Mouse (Mus musculus): ENCODE results near the gene Stx11. TPM values are rescaled to one million over a fixed set of nuclear protein-coding genes. Genes with fewer than 3 reads are reported as not detected.
A peak's percentile ranks its signal among the peaks of the same experiment; 100 is the strongest.

Stx11 gene
- total and polyA plus RNA-seq, 3 experiments = 13.3 to 40.0 (median 28.4) TPM

DNA sequence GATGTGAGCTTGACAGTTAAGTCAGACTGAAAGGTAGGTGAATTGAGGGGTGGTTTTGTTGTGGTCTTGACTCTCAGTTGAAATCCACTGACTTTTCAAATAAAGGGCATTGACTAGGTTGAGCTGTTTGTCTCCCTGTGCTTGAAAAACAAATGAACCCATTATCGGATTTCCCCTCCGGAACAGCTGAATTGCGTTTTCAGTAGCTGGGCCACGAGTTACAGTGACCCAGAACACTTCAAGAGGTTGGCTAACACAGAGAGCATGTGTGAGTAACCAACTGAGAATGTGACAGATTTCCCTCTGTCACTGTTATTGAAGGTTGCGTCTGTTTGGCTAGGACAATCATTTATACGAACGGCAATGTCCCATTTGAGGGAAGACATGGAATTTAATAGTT is 17.0 kb upstream of the Stx11 start:
- DNase-seq (ENCODE audit: low spot score) = no peak
- H3K27me3 ChIP-seq (ENCODE audit: insufficient read depth, low read length) = no peaks in the 10 kb centered on the region
- TF ChIP-seq POLR2AphosphoS5 (IDR thresholded peaks at IDR 0.05; ENCODE audit: insufficient replicate concordance, low read depth, low read length) = no peak
- no peak for TF ChIP-seq GATA1 (IDR thresholded peaks at IDR 0.05; ENCODE audit: borderline replicate concordance, low read length)
- no peak for TF ChIP-seq GATA2 (IDR thresholded peaks at IDR 0.05; ENCODE audit: borderline replicate concordance, low read depth, low read length)
- TF ChIP-seq TAL1 (conservative IDR thresholded peaks at IDR 0.05; ENCODE audit: low read depth, low read length) = no peak
- no peak for TF ChIP-seq CTCF (IDR thresholded peaks at IDR 0.05; ENCODE audit: low read depth, low read length)
- H3K4me1 ChIP-seq (ENCODE audit: insufficient read depth, low read depth, low read length) = peaks cover 56% of the 10 kb centered on the region
- no peaks in the 10 kb centered on the region for H3K9me3 ChIP-seq (replicated peaks)
- no peak for ATAC-seq (ENCODE audit: extremely low read depth, insufficient number of reproducible peaks, low FRiP score, poor library complexity, severe bottlenecking)
- H3K4me3 ChIP-seq (ENCODE audit: low read depth, low read length) = no peak overlapping the region
- no peaks in the 10 kb centered on the region for H3K36me3 ChIP-seq (replicated peaks)

DNA sequence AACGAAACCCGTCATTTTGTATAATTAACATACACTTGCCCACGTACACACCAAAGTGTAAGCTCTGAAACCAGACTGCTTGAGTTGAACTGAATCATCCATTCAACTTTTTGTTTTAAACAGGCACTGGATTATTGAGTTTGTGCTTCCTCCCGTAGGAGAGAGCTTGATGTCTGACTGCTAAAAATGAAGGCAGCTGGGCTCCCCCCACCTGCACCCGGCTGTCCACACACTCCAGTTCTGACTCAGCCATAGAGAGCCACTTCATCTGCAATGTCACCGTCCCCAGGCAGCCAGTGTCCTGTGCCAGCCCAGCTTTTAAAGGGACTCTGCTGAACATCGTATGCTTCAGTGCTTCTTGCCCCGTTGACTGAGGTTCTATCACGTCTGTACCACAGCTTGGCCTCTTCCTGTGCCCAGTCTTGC is 13.7 kb upstream of the Stx11 start:
- DNase-seq (ENCODE audit: low spot score) (no peak), ATAC-seq (ENCODE audit: extremely low read depth, insufficient number of reproducible peaks, low FRiP score, poor library complexity, severe bottlenecking) (no peak)
- H3K27me3 ChIP-seq (ENCODE audit: insufficient read depth, low read length) = no peaks in the 10 kb centered on the region
- peaks cover 37% of the 10 kb centered on the region for H3K4me1 ChIP-seq (ENCODE audit: insufficient read depth, low read depth, low read length)
- no peak overlapping the region for H3K4me3 ChIP-seq (ENCODE audit: low read depth, low read length)
- no peak for TF ChIP-seq CTCF (IDR thresholded peaks at IDR 0.05; ENCODE audit: low read depth, low read length)
- H3K9me3 ChIP-seq (replicated peaks) = no peaks in the 10 kb centered on the region
- no peaks in the 10 kb centered on the region for H3K36me3 ChIP-seq (replicated peaks)

DNA sequence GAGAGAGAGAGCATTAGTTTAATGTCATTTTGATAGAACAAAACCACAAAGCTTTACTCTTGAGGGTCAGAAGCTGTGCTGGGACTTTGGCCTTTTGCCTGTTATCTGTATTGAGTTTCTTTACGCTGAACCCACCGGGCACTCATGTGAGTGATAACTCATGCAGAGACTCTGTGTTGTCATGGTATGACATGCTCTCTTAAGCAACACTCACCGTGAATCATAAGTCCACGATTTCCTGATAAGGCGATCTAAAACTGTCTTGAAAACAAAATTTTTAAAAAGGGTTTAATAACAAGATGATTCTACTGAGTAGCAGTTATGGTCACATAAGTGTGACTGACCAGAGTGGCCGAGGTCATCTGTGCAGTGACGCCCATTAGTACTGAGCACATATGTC is 12.5 kb upstream of the Stx11 start:
- no peak for DNase-seq (ENCODE audit: low spot score)
- H3K36me3 ChIP-seq (replicated peaks) = no peaks in the 10 kb centered on the region
- H3K9me3 ChIP-seq (replicated peaks) = no peaks in the 10 kb centered on the region
- no peak overlapping the region for H3K4me3 ChIP-seq (ENCODE audit: low read depth, low read length)
- H3K27me3 ChIP-seq (ENCODE audit: insufficient read depth, low read length) = no peaks in the 10 kb centered on the region
- no peak for TF ChIP-seq POLR2AphosphoS5 (IDR thresholded peaks at IDR 0.05; ENCODE audit: insufficient replicate concordance, low read depth, low read length)
- no peak for TF ChIP-seq TAL1 (conservative IDR thresholded peaks at IDR 0.05; ENCODE audit: low read depth, low read length)
- no peak for TF ChIP-seq CTCF (IDR thresholded peaks at IDR 0.05; ENCODE audit: low read depth, low read length)
- TF ChIP-seq GATA1 (IDR thresholded peaks at IDR 0.05; ENCODE audit: borderline replicate concordance, low read length) = no peak
- TF ChIP-seq GATA2 (IDR thresholded peaks at IDR 0.05; ENCODE audit: borderline replicate concordance, low read depth, low read length) = no peak
- no peak for ATAC-seq (ENCODE audit: extremely low read depth, insufficient number of reproducible peaks, low FRiP score, poor library complexity, severe bottlenecking)
- peaks cover 32% of the 10 kb centered on the region for H3K4me1 ChIP-seq (ENCODE audit: insufficient read depth, low read depth, low read length)

DNA sequence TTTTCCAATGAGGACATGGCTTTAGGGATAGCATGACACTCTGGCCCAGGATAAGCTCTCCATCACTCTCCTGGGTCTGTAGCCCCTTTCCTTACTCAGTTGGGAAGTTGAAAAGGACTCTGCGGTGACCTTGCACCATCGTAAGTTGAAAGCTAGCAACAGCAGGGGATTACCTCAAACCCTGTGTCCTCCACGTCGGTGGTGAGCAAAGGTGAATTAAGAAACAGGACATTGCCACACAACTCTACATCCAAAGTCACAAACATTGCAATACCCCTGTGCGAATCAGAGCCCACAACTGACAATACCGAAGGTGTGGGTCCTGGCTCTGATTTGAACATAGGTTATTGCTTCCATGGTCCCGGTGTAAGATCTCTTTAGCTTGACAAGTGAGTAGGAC is 11.9 kb upstream of the Stx11 start:
- peaks cover 31% of the 10 kb centered on the region for H3K4me1 ChIP-seq (ENCODE audit: insufficient read depth, low read depth, low read length)
- H3K4me3 ChIP-seq (ENCODE audit: low read depth, low read length) = no peak overlapping the region
- no peaks in the 10 kb centered on the region for H3K27me3 ChIP-seq (ENCODE audit: insufficient read depth, low read length)
- no peak for TF ChIP-seq GATA2 (IDR thresholded peaks at IDR 0.05; ENCODE audit: borderline replicate concordance, low read depth, low read length)
- TF ChIP-seq GATA1 (IDR thresholded peaks at IDR 0.05; ENCODE audit: borderline replicate concordance, low read length) = no peak
- no peak for TF ChIP-seq TAL1 (conservative IDR thresholded peaks at IDR 0.05; ENCODE audit: low read depth, low read length)
- TF ChIP-seq CTCF (IDR thresholded peaks at IDR 0.05; ENCODE audit: low read depth, low read length) = no peak
- no peak for TF ChIP-seq POLR2AphosphoS5 (IDR thresholded peaks at IDR 0.05; ENCODE audit: insufficient replicate concordance, low read depth, low read length)
- H3K36me3 ChIP-seq (replicated peaks) = no peaks in the 10 kb centered on the region
- no peaks in the 10 kb centered on the region for H3K9me3 ChIP-seq (replicated peaks)
- ATAC-seq (ENCODE audit: extremely low read depth, insufficient number of reproducible peaks, low FRiP score, poor library complexity, severe bottlenecking) (no peak), DNase-seq (ENCODE audit: low spot score) (no peak)

DNA sequence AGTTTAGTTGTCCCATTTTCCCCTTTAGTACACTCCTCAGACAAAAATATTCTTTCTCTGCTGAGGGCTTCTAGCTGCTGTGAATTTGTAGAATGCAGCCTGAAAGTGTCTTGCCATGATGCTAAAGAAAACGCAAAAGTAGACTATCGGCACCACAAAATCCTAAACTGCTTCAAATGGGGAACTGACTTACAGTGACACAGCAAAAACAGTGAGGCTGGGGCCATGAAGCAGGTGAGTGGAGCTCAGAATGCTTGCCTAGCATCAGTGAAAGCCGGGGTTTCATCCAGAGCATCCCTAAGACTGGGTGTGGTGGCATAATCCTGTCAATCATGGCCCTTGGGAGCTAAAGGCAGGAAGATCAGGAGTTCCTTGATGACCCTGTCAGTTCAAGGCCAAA is 11.4 kb upstream of the Stx11 start:
- Histone ChIP-seq H3K4me3 (ENCODE audit: low read depth, low read length) (no peak overlapping the region), H3K9me3 (replicated peaks) (no peaks in the 10 kb centered on the region), H3K4me1 (ENCODE audit: insufficient read depth, low read depth, low read length) (peaks cover 31% of the 10 kb centered on the region), H3K36me3 (replicated peaks) (no peaks in the 10 kb centered on the region), H3K27me3 (ENCODE audit: insufficient read depth, low read length) (no peaks in the 10 kb centered on the region)
- TF ChIP-seq CTCF (IDR thresholded peaks at IDR 0.05; ENCODE audit: low read depth, low read length) (no peak), GATA2 (IDR thresholded peaks at IDR 0.05; ENCODE audit: borderline replicate concordance, low read depth, low read length) (no peak), GATA1 (IDR thresholded peaks at IDR 0.05; ENCODE audit: borderline replicate concordance, low read length) (no peak)
- ATAC-seq (ENCODE audit: extremely low read depth, insufficient number of reproducible peaks, low FRiP score, poor library complexity, severe bottlenecking) (peak; percentile 28; the same call in 1 of the 2 replicates), DNase-seq (ENCODE audit: low spot score) (no peak)

DNA sequence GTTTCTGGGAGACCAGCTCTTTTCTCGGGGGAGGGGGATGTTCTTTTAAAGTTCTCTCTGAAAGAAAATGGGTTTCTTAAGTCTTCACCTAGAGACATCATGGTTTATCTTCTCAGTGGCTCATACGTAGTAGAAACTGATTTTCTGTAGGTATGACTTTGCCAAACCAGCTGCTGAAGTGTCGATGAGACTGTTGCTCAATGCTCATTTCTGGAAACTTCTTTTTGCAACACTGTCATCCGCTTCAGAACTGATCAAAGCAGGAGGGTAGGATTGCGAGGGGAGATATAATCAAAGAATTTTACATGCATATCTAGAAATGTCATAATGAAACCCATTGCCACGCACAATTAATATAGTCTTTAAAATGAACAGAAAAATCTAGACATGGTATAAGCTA is 10.5 kb upstream of the Stx11 start:
- ATAC-seq (ENCODE audit: extremely low read depth, insufficient number of reproducible peaks, low FRiP score, poor library complexity, severe bottlenecking) (no peak), DNase-seq (ENCODE audit: low spot score) (no peak)
- Histone ChIP-seq H3K4me1 (ENCODE audit: insufficient read depth, low read depth, low read length) (peaks cover 28% of the 10 kb centered on the region), H3K27me3 (ENCODE audit: insufficient read depth, low read length) (no peaks in the 10 kb centered on the region), H3K36me3 (replicated peaks) (no peaks in the 10 kb centered on the region), H3K9me3 (replicated peaks) (no peaks in the 10 kb centered on the region), H3K4me3 (ENCODE audit: low read depth, low read length) (no peak overlapping the region)
- TF ChIP-seq GATA2 (IDR thresholded peaks at IDR 0.05; ENCODE audit: borderline replicate concordance, low read depth, low read length) (no peak), POLR2AphosphoS5 (IDR thresholded peaks at IDR 0.05; ENCODE audit: insufficient replicate concordance, low read depth, low read length) (no peak), GATA1 (IDR thresholded peaks at IDR 0.05; ENCODE audit: borderline replicate concordance, low read length) (no peak), TAL1 (conservative IDR thresholded peaks at IDR 0.05; ENCODE audit: low read depth, low read length) (no peak), CTCF (IDR thresholded peaks at IDR 0.05; ENCODE audit: low read depth, low read length) (no peak)

DNA sequence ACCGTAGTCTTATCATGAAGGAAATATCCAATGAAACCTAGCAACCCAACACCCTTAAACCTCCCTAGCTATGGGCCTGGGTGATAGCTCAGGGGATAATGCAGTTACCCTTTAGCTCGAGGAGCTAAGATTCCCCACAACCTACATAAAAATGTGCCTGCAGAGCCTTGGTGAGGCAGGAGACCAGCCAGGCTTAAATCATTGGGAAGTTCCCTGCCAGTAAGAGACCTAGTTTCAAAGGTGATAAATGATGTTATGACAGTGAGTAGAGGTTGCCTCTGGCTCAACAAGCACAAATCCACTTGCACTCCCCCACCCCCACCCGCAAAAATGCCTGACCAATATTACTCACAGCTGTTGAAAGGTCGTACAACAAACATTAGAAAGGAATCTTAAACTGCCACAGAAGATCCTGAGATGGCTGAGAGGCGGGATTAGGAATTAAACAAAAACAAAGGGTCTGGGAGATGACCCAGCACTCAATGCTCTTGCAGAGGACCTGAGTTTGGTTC is 1.6 kb upstream of the Stx11 start:
- H3K4me1 ChIP-seq (ENCODE audit: insufficient read depth, low read depth, low read length) = peaks cover 33% of the 10 kb centered on the region
- H3K27me3 ChIP-seq (ENCODE audit: insufficient read depth, low read length) = peaks cover 3% of the 10 kb centered on the region; the same call in 1 of the 2 replicates
- no peak overlapping the region for H3K4me3 ChIP-seq (ENCODE audit: low read depth, low read length)
- H3K9me3 ChIP-seq (replicated peaks) = no peaks in the 10 kb centered on the region
- peaks cover 13% of the 10 kb centered on the region for H3K36me3 ChIP-seq (replicated peaks)
- DNase-seq (ENCODE audit: low spot score) (no peak), ATAC-seq (ENCODE audit: extremely low read depth, insufficient number of reproducible peaks, low FRiP score, poor library complexity, severe bottlenecking) (no peak)
- no peak for TF ChIP-seq GATA1 (IDR thresholded peaks at IDR 0.05; ENCODE audit: borderline replicate concordance, low read length)
- no peak for TF ChIP-seq CTCF (IDR thresholded peaks at IDR 0.05; ENCODE audit: low read depth, low read length)
- no peak for TF ChIP-seq POLR2AphosphoS5 (IDR thresholded peaks at IDR 0.05; ENCODE audit: insufficient replicate concordance, low read depth, low read length)
- no peak for TF ChIP-seq GATA2 (IDR thresholded peaks at IDR 0.05; ENCODE audit: borderline replicate concordance, low read depth, low read length)
- no peak for TF ChIP-seq TAL1 (conservative IDR thresholded peaks at IDR 0.05; ENCODE audit: low read depth, low read length)

Measured in G1E (cell line).